Mouse (Mus musculus) gastrocnemius, adult 2 months (tissue): ENCODE results near the gene Tnnt1. TPM values are rescaled to one million over a fixed set of nuclear protein-coding genes. Genes with fewer than 3 reads are reported as not detected.
"Not testable (repeated sequence)": the region's sequence is repeated elsewhere in the genome, so short reads cannot be mapped to it uniquely, and the experiment has no call there.

Experiments
- DNase-seq: peaks from one replicate; pipeline ENCODE4 v3.0.0; 2022
- H3K27ac ChIP-seq: fragments of 200-600 bp; 2 replicates; pipeline ENCODE4 v1.8.1; 2022; ENCODE audit warnings: mild to moderate bottlenecking
- H3K4me3 ChIP-seq: fragments of 200-600 bp; 2 replicates; pipeline ENCODE4 v1.8.1; 2022; ENCODE audit warnings: mild to moderate bottlenecking, moderate library complexity
- CTCF ChIP-seq: fragments of 200-600 bp; IDR thresholded peaks from 2 replicates; pipeline ENCODE4 v1.8.1; 2022; ENCODE audit warnings: antibody characterized with exemption, mild to moderate bottlenecking, moderate library complexity
- intact Hi-C: fragments of 180-260 bp; cut with DNase I; formaldehyde crosslinking; loops from one replicate; pipeline ENCODE4 v1.15.1; 2025
- total RNA-seq, 2 experiments: library from RNA; stranded (reverse); gene quantifications; 2 replicates each; pipeline ENCODE4 v1.2.3; 2021

Gene Tnnt1
- total RNA-seq, 2 experiments from 2014 or later, result 398 to 1,232 TPM

DNA sequence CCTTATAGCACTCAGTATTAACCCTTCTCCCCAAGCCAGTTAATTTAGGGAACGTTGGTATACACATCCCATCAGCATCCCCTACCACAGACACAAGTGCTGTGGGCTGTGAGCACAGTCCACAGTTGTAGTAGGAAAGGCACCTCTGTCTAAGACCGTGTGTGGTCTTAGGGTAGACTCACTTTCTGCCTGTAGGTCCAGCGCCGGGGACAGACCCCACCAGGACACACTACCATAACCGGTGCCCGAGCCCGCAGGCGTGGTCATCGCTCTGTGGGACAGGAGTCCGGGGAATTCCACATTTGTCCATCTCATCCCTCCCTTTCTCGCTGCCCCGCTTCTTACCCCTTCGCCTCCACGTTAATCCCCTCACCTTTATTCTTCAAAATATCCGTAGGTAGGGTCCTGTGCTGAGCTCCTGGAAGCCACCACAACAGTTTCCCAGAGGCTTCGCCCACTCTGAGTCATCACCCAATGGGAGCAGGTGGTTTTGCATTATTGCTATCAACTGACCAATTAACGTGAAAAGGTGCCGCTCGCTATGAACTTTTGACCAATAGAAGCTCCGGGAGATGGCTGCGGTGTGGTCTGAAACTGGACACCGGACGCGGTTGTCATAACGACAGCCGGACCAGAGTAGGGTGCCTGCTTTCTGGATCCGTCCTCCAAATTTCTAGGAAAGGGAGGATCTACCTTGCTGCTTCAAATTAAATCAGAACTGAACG is 16.0 kb upstream of the Tnnt1 start, which contains the start of gene Dnaaf3:
Dnaaf3 (minus strand) TSS at position 449 of the 725 bp plus-strand sequence.
- peak; percentile 81 for DNase-seq
- no peak for TF ChIP-seq CTCF
- peak within 1 kb of the TSS; percentile 69 for H3K4me3 ChIP-seq
- H3K27ac ChIP-seq, result no peak within 1 kb of the TSS
- intact Hi-C loops, result no loop called here

DNA sequence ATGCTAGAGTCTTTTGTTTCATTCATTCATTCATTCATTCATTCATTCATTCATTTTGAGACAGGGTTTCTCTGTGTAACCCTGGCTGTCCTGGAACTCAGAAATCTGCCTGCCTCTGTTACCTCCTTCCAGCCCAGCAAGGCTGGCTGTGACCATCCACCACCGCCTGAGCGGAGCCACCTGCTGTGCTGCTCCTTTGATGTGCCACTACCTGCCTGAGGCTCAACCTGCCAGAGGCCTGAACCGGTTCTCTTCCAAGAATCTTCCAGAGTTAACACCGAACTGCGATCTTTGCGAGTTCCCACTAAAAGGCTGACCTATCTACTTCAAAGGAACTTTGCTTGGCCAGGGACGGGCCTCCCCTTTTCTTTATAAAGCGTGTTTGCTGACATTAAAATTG is 14.0 kb upstream of the Tnnt1 start:
- intact Hi-C loops, H3K27ac ChIP-seq, DNase-seq, H3K4me3 ChIP-seq: not testable (repeated sequence)

DNA sequence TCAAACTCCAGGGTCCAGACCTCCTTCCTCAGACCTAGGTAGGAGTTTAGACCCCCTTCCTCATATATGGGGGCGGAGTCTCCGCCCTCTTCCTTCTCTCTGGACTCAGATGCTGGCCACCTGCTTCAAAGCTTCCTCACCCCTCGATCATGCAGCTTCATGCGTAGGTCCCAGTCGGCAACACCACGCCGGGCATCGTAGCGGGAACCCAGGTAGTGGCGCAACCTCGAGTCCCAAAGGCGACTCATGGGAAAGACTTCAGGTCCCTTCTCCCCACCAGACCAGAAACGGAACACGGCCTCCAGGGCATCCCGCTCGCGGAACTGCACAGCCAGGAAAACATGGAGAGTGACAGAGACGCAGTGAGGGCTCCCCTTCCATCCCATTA is 11.1 kb upstream of the Tnnt1 start:
- no peak overlapping the region for H3K27ac ChIP-seq
- intact Hi-C loops, result no loop called here
- no peak for TF ChIP-seq CTCF
- no peak for DNase-seq
- H3K4me3 ChIP-seq, result no peak overlapping the region

DNA sequence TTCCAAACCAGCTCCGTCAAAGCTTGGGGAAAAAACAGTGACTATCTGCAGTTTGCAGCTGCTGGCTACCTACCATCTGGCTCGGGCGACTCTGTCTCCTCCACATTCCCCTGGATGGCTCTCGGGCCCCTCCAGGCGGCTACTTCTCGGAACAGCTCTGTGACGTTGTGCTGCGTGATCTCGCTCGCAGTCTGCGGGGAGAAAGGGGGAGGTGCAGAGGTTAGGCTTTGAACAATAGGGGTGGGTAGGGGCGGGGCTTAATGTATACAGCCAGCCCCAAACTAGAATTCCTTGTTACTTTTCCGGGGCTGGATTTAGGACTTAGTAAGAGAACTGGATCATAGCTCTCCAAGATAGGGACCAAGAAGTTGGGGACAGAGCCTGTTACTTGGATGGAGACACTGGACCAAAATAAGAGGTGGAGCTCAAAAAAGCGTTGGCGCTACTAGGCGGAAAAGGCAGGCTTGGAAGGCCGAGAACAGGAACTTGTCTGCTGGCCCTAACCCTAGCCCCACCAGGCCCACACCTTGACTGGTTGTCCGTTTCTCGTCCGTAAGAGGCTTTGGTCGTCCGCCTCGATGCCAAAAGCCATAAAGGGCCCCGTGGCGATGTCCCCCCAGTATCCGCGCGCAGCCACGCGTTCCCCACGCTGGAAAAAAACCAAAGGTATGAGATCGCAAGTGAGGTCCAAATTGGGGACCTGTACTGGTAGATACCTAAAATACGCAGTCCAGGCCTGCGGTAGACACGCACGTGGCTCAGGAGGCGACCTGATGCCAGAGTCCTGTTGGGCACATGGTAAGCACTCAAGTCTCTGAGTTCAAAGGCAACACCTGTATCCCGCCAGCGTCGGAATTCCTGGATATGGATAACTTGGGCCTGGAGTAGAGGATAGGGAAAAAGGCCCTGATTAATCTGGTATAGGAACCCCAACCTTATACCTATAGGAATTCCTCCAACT is 10.4 kb upstream of the Tnnt1 start:
- peak overlapping the region; percentile 62 for H3K4me3 ChIP-seq
- peak; percentile 79 for DNase-seq
- peak overlapping the region; percentile 72 for H3K27ac ChIP-seq
- TF ChIP-seq CTCF, result peak; percentile 63
- intact Hi-C loops, result no loop called here

DNA sequence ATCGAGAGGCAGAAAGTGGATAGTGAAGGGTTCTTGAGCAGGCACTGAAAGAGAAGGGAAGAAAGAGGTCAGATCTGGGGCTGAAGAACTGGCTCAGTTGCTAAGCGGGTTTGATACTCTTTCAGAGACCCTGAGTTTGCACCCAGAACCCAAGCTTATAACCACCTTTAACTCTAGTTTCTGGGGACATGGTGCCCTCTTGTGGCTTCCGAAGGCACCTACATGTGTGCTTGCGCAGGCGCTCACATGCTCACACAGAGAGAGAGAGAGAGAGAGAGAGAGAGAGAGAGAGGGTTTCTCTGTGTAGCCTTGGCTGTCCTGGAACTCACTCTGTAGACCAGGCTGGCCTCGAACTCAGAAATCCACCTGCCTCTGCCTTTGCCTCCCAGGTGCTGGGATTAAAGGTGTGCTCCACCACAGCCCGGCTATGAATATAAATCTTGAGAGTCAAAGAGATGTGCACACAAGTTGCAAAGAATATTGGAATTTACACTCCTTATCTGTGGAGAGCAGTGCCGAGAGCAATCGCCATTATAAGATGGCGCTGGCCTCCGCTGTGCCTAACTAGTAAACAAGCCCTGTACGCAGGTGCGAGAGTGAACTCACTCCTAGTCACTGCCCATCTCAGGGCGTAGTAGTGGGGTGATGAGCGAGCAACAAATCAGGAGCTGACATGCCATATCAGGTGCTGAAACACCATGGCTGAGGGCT is 8.2 kb upstream of the Tnnt1 start, which contains the start of gene Tnni3:
Tnni3 (minus strand) TSS at position 18 of the 711 bp plus-strand sequence.
- TF ChIP-seq CTCF, result peak; percentile 69
- H3K27ac ChIP-seq, H3K4me3 ChIP-seq, intact Hi-C loops, DNase-seq: not testable (repeated sequence)

DNA sequence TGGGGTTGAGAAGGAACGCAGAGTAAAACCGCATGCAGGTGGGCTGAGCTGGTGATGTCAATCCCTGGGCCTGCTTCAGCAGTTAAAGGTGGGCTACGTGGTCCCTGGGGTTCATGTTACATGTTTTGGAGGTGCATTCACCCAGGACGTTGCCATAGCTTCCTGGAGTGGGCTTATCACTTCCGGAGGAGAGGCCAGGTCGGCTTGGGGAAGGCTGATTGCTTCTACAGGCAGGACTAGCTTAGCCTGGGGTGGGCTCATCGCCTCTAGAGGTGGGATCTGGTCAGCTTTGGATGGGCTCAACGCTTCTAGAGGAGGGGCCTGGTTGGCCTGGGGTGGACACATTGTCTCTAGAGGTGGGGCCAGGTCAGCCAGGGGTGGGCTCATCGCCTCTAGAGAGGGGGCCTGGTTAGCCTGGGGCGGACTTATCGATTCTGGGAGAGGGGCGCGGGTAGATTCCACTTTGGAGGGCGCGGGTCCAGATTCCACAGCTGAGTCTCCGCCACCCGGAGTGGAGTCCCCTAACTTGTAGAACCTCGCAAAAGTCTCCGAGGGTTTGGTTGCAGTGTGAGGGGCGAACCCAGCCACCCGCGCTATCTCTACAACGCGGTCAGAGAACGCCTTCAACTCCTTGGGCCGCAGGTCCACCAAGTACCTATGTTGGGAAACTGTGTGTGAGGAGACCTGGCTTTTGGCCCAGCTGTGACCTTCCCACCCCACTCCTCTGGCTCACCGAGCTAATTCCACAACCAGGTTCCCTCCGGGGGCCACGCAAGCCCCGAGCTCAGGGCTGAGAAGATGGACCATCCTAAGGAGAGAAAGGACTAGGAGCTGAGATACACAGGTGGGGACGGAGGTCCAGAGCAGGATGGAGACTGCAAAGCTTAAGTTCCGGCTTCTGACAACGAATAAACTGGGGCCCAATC is 7.3 kb upstream of the Tnnt1 start:
- no peak overlapping the region for H3K27ac ChIP-seq
- no peak for TF ChIP-seq CTCF
- DNase-seq, result no peak
- no peak overlapping the region for H3K4me3 ChIP-seq
- intact Hi-C loops, result no loop called here

DNA sequence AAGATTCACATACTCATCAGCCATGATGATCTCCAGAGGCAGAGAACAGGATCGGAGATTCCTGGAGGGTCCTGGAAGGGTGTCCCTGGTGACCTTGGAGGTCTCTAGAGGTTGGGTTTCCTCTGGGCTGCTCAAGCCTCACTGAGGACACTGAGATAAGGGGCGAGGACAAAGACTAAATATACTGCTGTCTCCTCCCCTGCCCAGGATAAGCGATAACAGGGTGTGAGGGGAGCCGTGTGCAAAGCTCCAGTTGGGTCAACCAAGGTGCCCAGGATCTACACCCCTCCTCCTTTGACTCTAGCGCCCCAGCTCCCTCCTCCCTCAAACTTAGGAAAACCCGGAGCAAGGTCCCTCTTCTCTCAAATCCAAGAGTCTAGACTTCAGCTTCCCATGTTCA is 6.1 kb upstream of the Tnnt1 start:
- H3K4me3 ChIP-seq, result no peak overlapping the region
- no peak for DNase-seq
- TF ChIP-seq CTCF, result no peak
- no peak overlapping the region for H3K27ac ChIP-seq
- intact Hi-C loops, result no loop called here

DNA sequence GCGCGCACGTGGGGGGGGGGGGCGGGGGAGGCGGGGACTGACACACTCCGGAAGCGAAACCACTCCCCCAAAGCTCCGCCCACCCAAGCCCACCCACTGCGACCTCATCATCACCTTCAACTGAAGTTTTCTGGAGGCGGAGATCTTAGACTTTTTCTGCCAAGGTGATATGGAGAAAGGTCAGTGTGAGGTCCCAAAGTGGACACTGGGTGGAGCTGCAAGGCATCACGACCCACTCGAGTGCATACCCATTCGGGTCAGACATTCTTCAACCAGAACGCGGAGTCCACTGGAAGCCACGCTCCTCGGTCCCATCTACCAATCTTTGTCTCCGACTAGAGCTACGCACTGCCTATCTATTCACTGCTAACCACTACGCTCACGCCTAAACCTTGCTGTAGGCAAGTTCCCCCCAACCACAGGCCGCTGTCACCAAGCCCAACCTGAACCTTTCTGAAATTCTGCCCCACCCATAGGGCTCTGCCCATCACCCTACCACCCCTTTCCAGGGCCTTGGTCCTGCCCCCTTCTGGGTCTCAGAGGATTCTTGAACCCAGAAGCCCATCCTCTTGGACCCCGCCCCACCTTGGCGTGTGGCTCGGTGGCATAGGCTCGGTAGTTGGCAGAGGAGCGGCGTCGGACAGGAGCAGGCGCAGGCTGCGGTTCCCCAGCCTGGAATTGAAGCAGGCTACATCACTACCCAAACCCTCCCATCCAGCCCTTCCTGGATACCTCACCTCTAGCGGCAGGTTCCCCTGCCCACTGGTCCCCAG is 5.2 kb upstream of the Tnnt1 start:
- intact Hi-C loops, result no loop called here
- TF ChIP-seq CTCF, result no peak

DNA sequence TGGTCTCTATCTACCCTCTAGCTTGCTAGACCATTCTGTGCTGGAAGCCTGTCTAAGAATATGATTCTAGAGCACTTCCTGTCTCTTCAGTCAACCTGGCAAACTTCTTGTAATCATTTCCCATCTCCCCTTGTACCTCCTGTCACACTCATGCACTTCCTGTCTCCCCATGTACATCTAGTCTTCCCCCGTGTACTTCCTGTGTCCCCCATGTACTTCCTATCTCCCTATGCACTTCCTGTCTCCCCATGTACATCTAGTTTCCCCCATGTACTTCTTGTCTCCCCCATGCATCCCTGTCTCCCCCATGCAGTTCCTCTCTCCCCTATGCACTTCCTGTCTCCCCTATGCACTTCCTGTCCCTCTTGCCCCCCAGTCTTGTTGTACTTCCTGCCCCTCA is 2.3 kb upstream of the Tnnt1 start:
- Histone ChIP-seq H3K27ac (no peak overlapping the region), H3K4me3 (no peak overlapping the region)
- no peak for TF ChIP-seq CTCF
- no peak for DNase-seq
- intact Hi-C loops, result no loop called here

More for the DNA sequence above, 5.2 kb upstream of the Tnnt1 start:
- Histone ChIP-seq H3K27ac (no peak overlapping the region), H3K4me3 (peak overlapping the region; percentile 48)
- no peak for DNase-seq

DNA sequence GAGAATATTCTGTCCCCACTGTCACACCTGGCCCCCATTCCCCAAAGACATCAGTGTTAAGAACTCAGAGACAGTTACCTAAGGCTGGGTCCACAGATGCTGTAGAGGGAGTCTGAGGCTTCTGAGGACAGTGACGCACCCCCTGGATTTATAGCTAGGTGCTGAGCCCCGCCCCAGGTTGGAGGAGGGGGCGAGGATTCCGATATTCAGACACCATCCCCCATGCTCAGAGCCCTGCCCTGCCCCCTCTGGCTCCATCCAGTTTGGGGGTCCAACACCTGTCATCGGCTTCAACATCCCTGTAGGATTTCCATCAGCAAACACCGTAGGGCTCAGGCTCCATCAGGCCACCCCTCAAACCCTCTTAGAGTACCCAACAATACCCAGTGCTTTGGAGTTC is 329 bp downstream of the Tnnt1 start:
- H3K27ac ChIP-seq, result peak overlapping the region; percentile 24; the same call in 1 of the 2 replicates
- DNase-seq, result no peak
- TF ChIP-seq CTCF, result no peak
- intact Hi-C loops, result no loop called here
- H3K4me3 ChIP-seq, result no peak overlapping the region
